Mouse (Mus musculus) heart, embryonic 12.5 days (tissue): ENCODE measurements at regions not wholly inside any gene's neighbourhood (a gene's known extent, or its start where the extent isn't known, plus 50 kb on each side); places are given as distances from the start of the nearest gene placed in this dataset.

Experiments used
- ATAC-seq: fragments of 200-750 bp; cut with Nextera tagmentation; 2 replicates; pipeline ENCODE4 v1.8.0; 2017; ENCODE audit warnings: moderate TSS enrichment, moderate library complexity; ENCODE audit not compliant: insufficient number of reproducible peaks, low FRiP score
- H3K27ac ChIP-seq: fragments of 300-500 bp; sonication (generic); 2 replicates; pipeline ENCODE4 v1.5.1; 2016; ENCODE audit warnings: mild to moderate bottlenecking, moderate library complexity; ENCODE audit not compliant: poor library complexity, severe bottlenecking
- H3K27me3 ChIP-seq: fragments of 300-500 bp; sonication (generic); replicated peaks from 2 replicates; pipeline ENCODE4 v1.6.1; 2016; ENCODE audit warnings: mild to moderate bottlenecking, moderate library complexity
- H3K36me3 ChIP-seq: fragments of 300-500 bp; sonication (generic); 2 replicates; pipeline ENCODE4 v1.6.1; 2016; ENCODE audit warnings: mild to moderate bottlenecking, moderate library complexity
- H3K4me1 ChIP-seq: fragments of 300-500 bp; sonication (generic); replicated peaks from 2 replicates; pipeline ENCODE4 v1.6.1; 2016; ENCODE audit warnings: mild to moderate bottlenecking
- H3K4me2 ChIP-seq: fragments of 300-500 bp; sonication (generic); 2 replicates; pipeline ENCODE4 v1.6.1; 2016; ENCODE audit warnings: mild to moderate bottlenecking, moderate library complexity
- H3K4me3 ChIP-seq: fragments of 300-500 bp; sonication (generic); 2 replicates; pipeline ENCODE4 v1.5.1; 2016; ENCODE audit warnings: mild to moderate bottlenecking
- H3K9ac ChIP-seq: fragments of 300-500 bp; sonication (generic); 2 replicates; pipeline ENCODE4 v1.6.1; 2016; ENCODE audit warnings: mild to moderate bottlenecking, moderate library complexity
- H3K9me3 ChIP-seq: fragments of 300-500 bp; sonication (generic); replicated peaks from 2 replicates; pipeline ENCODE4 v1.6.1; 2016; ENCODE audit warnings: mild to moderate bottlenecking, moderate library complexity
- WGBS: fragments of 180-500 bp; shearing (Covaris S2); methylation state at CpG from one replicate; pipeline ENCODE4 v1.1.7; 2016; 5-methylcytosine and 5-hydroxymethylcytosine counted together

DNA sequence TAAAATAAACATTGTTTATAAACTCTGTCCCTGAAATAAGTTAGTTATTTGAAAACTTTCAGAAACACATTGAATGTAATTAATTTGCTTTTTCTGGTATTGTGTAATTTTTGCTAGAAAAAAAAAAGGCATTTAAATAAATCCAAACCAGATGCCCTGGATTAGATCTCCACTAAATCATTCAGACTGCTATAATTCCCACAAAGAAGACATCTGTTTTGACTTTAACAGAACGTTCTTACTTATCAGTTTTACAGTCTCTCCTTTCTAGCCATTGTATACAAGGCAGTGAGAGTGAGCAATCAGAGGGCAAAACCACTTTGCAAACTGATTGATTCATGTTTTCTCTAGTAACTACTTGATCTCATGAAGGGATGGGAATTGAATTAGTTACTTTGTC lies 478.8 kb downstream of the Slitrk6 start:
- H3K4me1 ChIP-seq, result no peaks in the 10 kb centered on the region
- no peak overlapping the region for H3K27ac ChIP-seq
- WGBS, result 36% methylated on average over 1 of the region's 1 CpGs
- H3K27me3 ChIP-seq, result no peaks in the 10 kb centered on the region
- H3K4me2 ChIP-seq, result no peak overlapping the region
- H3K36me3 ChIP-seq, result no peaks in the 10 kb centered on the region
- ATAC-seq, result no peak
- no peak overlapping the region for H3K9ac ChIP-seq
- H3K4me3 ChIP-seq, result no peak overlapping the region
- no peaks in the 10 kb centered on the region for H3K9me3 ChIP-seq

- Histone ChIP-seq H3K4me2 (no peak overlapping the region), H3K4me3 (no peak overlapping the region), H3K9me3 (no peaks in the 10 kb centered on the region), H3K36me3 (no peaks in the 10 kb centered on the region), H3K27ac (no peak overlapping the region), H3K4me1 (no peaks in the 10 kb centered on the region), H3K27me3 (no peaks in the 10 kb centered on the region), H3K9ac (no peak overlapping the region)
- no peak for ATAC-seq
- 70% methylated on average over 2 of the region's 2 CpGs for WGBS
Measured at GRCm38 (mm10) chr14:110271270-110271669, 483.7 kb downstream of the Slitrk6 start.

GRCm38 (mm10) chr14:110244466-110244865 lies 510.5 kb downstream of the Slitrk6 start:
- no peak overlapping the region for H3K27ac ChIP-seq
- WGBS, result 52% methylated on average over 1 of the region's 1 CpGs

GRCm38 (mm10) chr14:110243549-110243948 lies 511.4 kb downstream of the Slitrk6 start:
- 76% methylated on average over 2 of the region's 2 CpGs for WGBS
- no peaks in the 10 kb centered on the region for H3K4me1 ChIP-seq
- H3K27me3 ChIP-seq, result no peaks in the 10 kb centered on the region
- no peak overlapping the region for H3K27ac ChIP-seq
- no peak overlapping the region for H3K4me3 ChIP-seq
- no peaks in the 10 kb centered on the region for H3K9me3 ChIP-seq
- H3K4me2 ChIP-seq, result no peak overlapping the region
- no peaks in the 10 kb centered on the region for H3K36me3 ChIP-seq
- no peak overlapping the region for H3K9ac ChIP-seq
- ATAC-seq, result no peak

More at GRCm38 (mm10) chr14:110244466-110244865, 510.5 kb downstream of the Slitrk6 start:
- H3K36me3 ChIP-seq, result no peaks in the 10 kb centered on the region
- H3K4me1 ChIP-seq, result no peaks in the 10 kb centered on the region
- H3K9ac ChIP-seq, result no peak overlapping the region
- no peaks in the 10 kb centered on the region for H3K9me3 ChIP-seq
- H3K27me3 ChIP-seq, result no peaks in the 10 kb centered on the region
- H3K4me2 ChIP-seq, result no peak overlapping the region
- peak; percentile 29; the same call in 1 of the 2 replicates for ATAC-seq
- no peak overlapping the region for H3K4me3 ChIP-seq

- 68% methylated on average over 2 of the region's 2 CpGs for WGBS
- no peak for ATAC-seq
- H3K4me2 ChIP-seq, result no peak overlapping the region
- no peak overlapping the region for H3K9ac ChIP-seq
- H3K36me3 ChIP-seq, result no peaks in the 10 kb centered on the region
- no peaks in the 10 kb centered on the region for H3K9me3 ChIP-seq
- H3K27ac ChIP-seq, result no peak overlapping the region
- no peaks in the 10 kb centered on the region for H3K27me3 ChIP-seq
- no peak overlapping the region for H3K4me3 ChIP-seq
- no peaks in the 10 kb centered on the region for H3K4me1 ChIP-seq
Measured at GRCm38 (mm10) chr14:110238800-110239199, 516.1 kb downstream of the Slitrk6 start.

- Histone ChIP-seq H3K27me3 (no peaks in the 10 kb centered on the region), H3K4me2 (no peak overlapping the region), H3K4me1 (no peaks in the 10 kb centered on the region), H3K27ac (no peak overlapping the region), H3K4me3 (no peak overlapping the region), H3K36me3 (no peaks in the 10 kb centered on the region), H3K9ac (no peak overlapping the region), H3K9me3 (no peaks in the 10 kb centered on the region)
- WGBS, result 75% methylated on average over 6 of the region's 6 CpGs
- no peak for ATAC-seq
Measured at GRCm38 (mm10) chr14:110224678-110225446, 530.1 kb downstream of the Slitrk6 start.

- Histone ChIP-seq H3K27me3 (no peaks in the 10 kb centered on the region), H3K9ac (no peak overlapping the region), H3K27ac (no peak overlapping the region), H3K4me3 (no peak overlapping the region), H3K9me3 (no peaks in the 10 kb centered on the region), H3K4me1 (no peaks in the 10 kb centered on the region), H3K36me3 (no peaks in the 10 kb centered on the region), H3K4me2 (no peak overlapping the region)
- 73% methylated on average over 2 of the region's 2 CpGs for WGBS
- no peak for ATAC-seq
Measured at GRCm38 (mm10) chr14:110190987-110191607, 563.9 kb downstream of the Slitrk6 start.

- H3K4me1 ChIP-seq, result no peaks in the 10 kb centered on the region
Measured at GRCm38 (mm10) chr14:110190471-110190870, 564.5 kb downstream of the Slitrk6 start.

GRCm38 (mm10) chr14:110179166-110179565 lies 575.8 kb downstream of the Slitrk6 start:
- Histone ChIP-seq H3K9me3 (no peaks in the 10 kb centered on the region), H3K9ac (no peak overlapping the region), H3K27ac (no peak overlapping the region), H3K27me3 (no peaks in the 10 kb centered on the region), H3K4me3 (no peak overlapping the region), H3K4me1 (no peaks in the 10 kb centered on the region), H3K36me3 (no peaks in the 10 kb centered on the region), H3K4me2 (no peak overlapping the region)
- ATAC-seq, result no peak

More at GRCm38 (mm10) chr14:110190471-110190870, 564.5 kb downstream of the Slitrk6 start:
- Histone ChIP-seq H3K4me3 (no peak overlapping the region), H3K9ac (no peak overlapping the region), H3K27ac (no peak overlapping the region), H3K27me3 (no peaks in the 10 kb centered on the region), H3K36me3 (no peaks in the 10 kb centered on the region), H3K4me2 (no peak overlapping the region), H3K9me3 (no peaks in the 10 kb centered on the region)
- 67% methylated on average over 3 of the region's 3 CpGs for WGBS
- no peak for ATAC-seq

GRCm38 (mm10) chr14:110171162-110172117 lies 583.5 kb downstream of the Slitrk6 start:
- no peaks in the 10 kb centered on the region for H3K27me3 ChIP-seq
- H3K27ac ChIP-seq, result no peak overlapping the region
- no peak overlapping the region for H3K4me3 ChIP-seq
- H3K4me1 ChIP-seq, result no peaks in the 10 kb centered on the region
- WGBS, result 62% methylated on average over 3 of the region's 3 CpGs
- no peak overlapping the region for H3K4me2 ChIP-seq
- H3K36me3 ChIP-seq, result no peaks in the 10 kb centered on the region
- H3K9me3 ChIP-seq, result no peaks in the 10 kb centered on the region
- no peak overlapping the region for H3K9ac ChIP-seq
- ATAC-seq, result no peak

DNA sequence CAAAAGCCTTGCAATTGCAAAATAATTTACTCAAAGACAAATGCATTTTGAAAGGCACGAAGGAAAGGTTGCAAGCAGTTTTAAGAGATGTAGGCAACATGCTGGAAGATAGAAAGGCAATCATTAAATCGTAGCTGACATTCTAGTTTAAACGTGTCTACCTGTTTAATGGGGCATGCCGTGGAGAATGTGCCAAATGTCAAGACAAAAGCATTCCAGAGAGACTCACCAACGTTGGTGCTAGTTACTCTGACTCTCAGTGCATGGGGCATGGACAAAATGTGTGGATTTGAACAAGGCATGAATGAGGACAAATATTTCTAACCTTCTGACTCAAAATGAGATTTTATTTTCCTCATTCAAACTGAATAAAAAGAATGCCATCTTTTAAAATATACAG lies 586.3 kb downstream of the Slitrk6 start:
- Histone ChIP-seq H3K27ac (no peak overlapping the region), H3K9me3 (no peaks in the 10 kb centered on the region), H3K4me2 (no peak overlapping the region), H3K4me3 (no peak overlapping the region), H3K9ac (no peak overlapping the region), H3K27me3 (no peaks in the 10 kb centered on the region), H3K36me3 (no peaks in the 10 kb centered on the region), H3K4me1 (no peaks in the 10 kb centered on the region)
- ATAC-seq, result no peak
- WGBS, result 63% methylated on average over 5 of the region's 5 CpGs
